Mouse (Mus musculus) heart, adult 11 months (tissue): Measurements from ENCODE around the gene Oxld1.
A peak's percentile ranks its signal among the peaks of the same experiment; 100 is the strongest.

Experiments
- DNase-seq: peaks from one replicate; pipeline ENCODE4 v3.0.0; 2022

The Oxld1 gene

DNA sequence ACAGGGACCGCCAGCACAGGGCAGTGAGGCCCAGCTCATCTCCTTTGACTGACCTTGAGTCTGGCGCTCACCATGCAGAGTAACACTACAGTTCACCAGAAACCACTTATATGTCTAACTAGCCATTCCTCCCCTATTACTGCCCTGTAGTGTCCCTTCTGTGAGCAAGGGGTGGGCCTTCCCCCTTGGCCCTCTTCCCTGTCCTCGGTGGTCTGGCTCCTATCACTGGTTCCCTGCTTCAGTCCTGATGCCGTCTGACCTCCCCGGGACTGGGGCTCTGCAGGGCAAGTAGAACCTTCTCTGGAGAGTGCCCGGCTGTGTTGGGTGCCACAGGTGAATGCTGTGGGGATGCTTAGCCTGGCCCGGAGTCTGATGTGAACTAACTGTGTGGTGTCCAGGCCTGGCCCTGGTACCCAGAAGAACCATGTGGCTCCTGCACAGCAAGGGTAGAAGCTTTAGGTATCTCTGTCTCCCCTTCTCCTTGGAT lies 25.6 kb upstream of the Oxld1 start:
- DNase-seq = peak; percentile 93

DNA sequence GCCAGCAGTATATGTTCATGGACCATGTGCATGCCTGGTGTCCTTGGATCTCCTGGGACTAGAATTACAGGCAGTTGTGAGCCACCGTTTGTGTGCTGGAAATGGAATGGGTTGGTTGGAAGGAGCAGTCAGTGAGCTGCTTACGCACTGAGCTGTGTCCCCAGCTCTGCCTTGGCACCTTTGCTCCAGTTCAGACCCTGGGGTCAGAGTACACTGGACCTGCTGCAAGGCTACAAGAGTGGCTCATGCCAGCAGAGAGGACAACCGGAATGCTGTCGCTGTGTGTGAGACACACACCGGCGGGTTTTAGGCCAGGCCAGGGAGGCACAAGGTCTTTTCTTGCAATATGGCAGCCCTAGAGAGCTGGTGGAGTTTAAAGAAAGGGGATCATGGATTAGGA lies 14.2 kb upstream of the Oxld1 start:
- DNase-seq = no peak

DNA sequence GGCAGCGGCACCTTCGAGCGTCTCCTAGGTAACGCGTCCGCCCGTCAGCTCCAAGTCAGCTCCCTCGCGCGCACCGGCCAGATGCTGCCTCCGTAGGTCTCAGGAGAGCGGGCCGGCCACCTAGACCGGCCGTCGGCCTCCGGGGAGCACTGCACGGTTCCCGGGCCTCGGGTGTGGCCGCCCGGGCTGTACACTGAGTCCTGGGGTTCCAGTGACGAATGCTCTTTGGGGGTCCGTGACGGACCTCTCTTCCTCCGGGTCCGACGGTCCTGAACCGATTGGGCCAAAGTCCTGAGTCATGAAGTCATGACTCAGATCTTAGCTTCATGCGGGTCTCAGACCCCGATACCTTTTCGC lies 9.8 kb upstream of the Oxld1 start:
- no peak for DNase-seq

DNA sequence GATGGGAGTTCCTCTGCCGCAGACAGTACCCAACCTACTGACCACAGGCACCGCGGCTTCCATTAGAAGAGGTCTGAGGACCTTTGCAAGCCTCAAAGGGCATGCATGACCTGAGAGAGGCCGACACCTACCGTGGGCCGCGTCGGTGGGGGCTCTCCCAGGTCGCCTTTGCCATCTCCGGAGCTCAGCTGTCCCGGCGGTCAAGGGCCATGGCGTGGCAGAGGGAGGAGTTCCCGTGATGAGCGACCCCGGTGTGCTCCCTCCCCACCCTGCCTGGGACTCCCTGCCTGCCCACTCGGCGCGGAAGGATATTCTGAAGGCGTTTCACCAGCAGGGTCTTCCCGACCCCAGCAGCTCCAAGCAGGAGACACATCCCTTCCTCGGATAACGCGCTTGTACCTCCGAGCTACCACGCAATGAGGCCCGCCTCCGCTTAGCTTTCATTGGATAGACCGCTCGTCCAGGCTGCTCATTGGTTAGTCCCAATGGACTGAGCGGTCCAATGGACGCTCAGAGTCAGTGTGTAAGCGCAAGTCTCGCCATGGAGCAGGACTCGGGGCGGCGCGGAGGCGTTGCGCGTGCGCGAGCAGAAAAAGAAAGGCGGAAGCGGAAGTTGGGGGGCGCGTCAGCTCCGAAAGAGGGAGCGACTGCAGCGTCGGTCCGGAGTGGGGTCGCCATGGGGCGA lies 9.3 kb upstream of the Oxld1 start, which contains the start of gene Arl16:
TSS of gene Arl16 (minus strand) at position 557 of the 685 bp plus-strand sequence.
- peak; percentile 100 for DNase-seq

DNA sequence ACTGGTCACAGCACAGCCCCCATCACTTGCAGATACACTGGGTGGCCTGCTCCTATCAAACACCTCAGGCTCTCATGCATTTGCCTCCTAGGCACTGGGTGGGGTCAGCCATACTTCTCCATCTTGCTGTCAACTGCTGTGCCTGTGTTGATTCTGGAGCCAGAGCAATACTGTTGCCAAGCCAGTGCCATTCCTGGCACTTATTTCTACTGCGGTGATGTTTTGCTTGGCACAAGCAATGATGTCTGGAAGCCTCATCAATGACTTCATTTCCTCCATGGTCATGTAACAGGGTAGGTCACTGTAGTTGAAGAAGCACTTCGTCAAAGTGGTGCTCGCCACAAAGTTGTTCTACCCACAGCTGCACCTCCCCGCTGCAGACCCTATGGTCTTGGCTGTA lies 7.7 kb upstream of the Oxld1 start:
- DNase-seq = peak; percentile 93

DNA sequence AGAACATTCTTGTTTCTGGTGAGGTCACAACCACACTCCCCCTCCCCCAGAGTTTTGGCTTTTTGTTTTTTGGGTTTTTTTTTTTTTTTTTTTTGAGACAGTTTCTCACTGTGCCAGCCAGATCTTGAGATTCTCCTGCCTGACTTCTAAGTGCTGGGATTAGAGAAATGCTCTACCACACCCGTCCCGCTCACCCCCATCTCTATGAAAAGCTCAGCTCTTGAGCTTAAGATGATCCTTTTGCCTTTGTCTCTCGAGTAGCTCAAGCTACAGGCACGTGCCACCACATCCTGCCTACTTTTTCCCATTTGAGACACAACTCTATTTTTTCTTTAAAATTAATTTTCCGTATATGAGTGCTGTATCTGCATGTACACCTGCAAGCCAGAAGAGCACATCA lies 6.5 kb upstream of the Oxld1 start:
- no peak for DNase-seq

DNA sequence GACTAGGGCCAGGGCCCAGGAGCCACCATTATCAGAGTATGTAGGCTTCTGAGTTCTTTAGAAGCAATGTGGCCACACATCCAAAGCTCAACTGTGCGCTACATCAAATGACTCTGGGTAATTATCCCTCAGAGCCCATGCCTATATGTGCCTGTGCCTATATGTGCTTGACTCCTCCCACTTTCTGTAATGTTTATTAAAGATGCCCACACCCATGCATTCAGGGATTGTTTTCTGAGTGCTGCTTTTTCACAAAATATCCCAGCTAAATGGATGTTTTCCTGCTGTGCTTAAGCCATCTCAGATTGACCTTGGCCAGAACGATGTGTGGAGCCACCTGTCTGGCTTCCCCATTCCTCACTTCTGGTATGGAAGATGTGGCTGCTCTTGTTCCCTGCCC lies 5.7 kb upstream of the Oxld1 start:
- no peak for DNase-seq

DNA sequence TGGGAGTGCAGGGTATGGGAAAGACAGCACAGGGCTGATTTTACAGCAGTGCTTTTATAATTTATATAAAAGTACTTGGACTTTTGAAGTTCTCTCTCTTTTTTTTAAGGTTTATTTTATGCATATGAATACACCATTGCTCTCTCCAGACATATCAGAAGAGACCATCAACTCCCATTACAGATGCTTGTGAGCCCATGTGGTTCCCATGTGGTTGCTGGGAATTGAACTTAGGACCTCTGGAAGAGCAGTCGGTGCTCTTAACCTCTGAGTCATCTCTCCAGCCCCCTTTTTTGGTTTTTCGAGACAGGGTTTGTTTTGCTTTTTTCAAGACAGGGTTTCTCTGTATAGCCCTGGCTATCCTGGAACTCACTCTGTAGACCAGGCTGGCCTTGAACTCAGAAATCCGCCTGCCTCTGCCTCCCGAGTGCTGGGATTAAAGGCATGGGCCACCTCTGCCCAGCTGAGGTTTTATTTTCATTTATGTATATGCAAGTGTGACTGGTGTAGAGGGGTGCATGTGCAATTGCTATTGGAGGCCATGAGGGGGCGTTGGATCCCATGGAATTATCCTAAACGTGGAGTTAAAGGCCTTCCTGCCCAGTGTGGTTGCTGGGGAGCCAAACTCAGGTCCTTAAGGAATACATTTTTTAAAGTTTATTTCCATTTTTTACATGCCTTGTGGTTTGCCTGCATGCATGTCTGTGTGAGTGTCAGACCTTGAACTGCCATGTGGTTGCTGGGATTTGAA lies 1.2 kb upstream of the Oxld1 start:
- no peak for DNase-seq

DNA sequence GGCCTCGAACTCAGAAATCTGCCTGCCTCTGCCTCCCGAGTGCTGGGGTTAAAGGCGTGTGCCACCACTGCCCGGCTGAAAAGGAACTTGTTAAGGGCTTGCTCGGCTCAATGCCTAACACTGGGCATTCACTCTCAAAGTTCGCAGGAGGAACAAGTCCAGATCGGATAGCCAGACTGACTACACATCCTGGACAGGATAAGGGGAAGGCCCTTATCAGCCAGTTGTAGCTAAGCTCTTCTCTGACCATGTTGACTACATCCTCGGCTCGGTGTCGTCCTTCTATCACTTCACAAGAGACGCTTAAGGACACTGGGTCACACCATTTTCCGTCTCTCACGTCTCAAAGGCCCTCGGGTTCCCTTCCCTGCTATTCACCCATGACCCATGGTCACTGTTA lies 498 bp downstream of the Oxld1 start:
- DNase-seq = no peak

DNA sequence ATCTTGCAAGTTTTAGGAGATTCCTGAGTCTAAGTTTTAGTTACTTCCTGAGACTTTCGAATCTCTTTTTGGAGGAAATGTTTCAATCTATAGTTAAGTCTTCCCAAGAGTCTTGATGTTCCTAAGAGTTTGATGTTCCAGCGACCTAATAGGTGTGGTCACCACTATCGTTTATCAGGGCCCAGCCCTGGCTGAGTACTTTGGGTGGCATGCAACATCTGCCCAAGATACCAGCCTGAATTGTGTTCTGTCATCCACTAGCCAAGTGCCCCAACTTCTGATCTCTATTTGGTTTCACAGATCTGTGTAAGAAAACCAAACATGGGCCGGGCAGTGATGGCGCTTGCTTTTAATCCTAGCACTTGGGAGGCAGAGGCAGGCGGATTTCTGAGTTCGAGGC lies 2.5 kb downstream of the Oxld1 start:
- DNase-seq = no peak

DNA sequence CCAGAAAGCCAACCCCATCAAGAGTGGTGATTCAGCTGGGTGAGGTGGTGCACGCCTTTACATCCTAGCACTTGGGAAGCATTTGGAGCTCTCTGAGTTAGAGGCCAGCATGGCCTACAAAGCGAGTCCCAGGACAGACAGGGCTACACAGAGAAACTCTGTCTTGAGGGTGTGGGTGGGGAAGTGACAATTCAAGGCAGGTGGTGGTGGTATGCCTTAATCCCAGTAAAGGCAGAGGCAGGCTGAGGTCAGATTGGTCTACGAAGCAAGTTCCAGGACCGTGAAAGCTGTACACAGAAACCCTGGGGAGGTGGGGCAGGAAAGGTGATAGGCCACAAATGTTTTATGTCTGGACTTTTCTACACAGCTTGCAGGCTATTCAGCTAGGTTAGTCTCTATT lies 2.9 kb downstream of the Oxld1 start:
- no peak for DNase-seq

DNA sequence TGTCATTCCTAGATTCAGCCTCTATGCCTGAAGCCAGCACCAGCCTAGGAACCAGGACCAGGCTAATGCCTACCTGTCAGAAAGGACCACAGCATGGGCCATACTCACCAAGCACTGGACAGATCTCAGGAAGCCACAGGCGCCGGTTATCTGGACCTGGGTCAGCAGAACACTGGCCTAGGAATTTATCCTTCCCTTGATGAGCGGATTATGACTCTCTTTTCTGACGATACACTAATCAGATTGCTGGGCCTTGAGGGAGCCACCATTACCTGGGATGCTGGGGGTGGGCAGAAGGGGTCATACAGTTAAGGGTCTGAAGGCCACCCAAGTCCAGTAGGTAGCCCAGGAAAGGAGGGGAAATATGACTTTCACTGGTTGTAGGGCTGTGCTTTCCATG lies 4.6 kb downstream of the Oxld1 start, which contains the start of gene Pde6g:
TSS of gene Pde6g (minus strand) at position 195 of the 400 bp plus-strand sequence.
- no peak for DNase-seq

DNA sequence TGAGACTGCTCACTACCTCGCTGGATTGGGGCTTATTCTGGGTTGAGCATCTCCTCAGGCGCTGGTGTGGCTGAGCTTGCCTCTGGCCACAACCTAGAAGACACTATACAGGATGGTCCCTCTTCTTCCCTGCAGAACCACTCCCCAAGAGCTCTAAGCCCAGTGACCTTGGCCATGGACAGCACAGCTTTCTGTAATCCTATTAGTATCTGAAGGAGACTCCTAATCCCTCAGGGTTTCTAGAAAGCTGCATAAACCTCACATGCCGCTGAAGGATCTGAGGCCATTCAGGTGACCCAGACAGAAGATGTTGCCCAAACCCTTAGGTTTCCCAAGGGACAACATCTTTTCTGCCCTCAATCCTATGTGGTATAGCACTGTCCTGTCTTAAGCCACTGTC lies 5.6 kb downstream of the Oxld1 start:
- no peak for DNase-seq

DNA sequence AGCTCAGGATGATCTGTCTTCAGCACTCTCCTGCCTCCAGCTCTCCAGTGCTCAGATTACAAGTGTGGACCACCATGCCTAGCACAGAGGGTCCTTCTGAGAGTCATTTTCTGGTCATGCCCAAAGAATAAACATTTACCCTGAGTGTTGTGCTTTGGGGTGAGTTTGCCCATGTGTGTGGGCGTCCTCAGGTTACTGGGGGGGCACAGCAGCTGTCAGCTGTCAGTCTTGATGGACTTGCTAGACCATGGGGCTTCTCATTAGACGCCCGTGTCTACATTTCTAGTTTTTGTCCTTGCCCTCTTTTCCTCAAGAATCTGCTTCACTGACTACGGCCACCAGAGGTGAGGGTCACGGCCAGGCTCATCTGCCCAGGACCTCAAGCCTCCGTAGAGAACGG lies 10.7 kb downstream of the Oxld1 start:
- DNase-seq = no peak

DNA sequence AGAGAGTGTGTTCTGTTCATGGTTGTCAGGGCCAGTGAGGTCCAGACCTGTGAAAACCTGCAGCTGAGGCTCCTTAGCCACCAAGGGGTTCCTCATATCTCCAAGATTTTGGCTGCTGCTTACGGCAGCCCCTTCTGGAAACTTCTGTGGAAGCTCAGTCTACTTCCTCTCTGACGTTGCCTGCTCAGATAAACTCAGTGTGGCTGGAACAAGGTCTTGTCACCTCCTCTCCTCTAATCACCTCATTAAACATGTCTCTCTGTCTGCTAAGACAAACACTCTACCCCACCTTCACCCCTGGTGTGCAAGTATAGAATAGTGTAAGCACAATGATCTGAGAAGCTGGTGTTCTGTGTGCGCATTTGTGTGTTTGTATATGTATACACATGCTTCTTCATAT lies 12.4 kb downstream of the Oxld1 start:
- DNase-seq = no peak

DNA sequence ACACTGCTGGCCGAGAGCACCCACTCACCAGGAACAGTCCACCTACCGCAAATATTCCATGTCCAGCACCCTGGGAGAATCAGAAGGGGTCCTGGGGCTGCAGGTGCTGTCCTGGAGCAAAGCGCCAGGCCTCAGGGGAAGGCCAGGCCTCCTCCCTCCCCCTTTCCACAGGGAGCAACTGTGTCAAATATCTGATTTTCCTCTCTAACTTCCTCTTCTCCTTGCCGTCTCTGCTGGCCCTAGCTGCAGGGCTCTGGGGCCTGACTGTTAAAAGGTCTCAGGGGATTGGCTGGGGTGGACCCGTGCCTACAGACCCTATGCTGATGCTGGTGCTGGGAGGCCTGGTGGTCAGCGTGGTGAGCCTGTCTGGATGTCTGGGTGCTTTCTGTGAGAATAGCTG lies 13.8 kb downstream of the Oxld1 start:
- DNase-seq = no peak

DNA sequence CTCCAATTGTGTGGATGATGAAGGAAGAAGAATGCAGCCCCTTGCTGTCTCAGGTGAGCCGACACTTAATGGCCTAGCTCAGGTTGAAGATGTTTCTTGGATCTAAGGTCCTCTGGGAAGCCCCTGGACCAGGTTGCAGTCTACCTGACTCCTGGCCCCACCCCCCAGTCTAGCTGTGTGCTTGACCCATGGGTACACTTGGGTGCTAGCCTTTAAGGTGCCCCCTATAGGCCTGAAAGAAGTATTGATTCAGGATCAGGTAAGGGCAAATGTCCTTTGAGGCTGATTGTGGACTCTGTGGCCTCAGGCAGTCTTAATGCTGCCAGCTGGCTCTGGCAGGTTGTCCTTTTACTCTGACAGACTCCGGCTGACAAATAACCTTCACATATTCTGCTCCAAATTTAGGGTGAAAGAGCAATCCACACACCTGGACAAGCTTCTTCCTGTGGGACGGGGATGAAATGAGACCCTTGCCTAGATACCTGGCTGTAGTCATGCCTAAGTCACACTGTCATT lies 15.0 kb downstream of the Oxld1 start:
- DNase-seq = peak; percentile 87

DNA sequence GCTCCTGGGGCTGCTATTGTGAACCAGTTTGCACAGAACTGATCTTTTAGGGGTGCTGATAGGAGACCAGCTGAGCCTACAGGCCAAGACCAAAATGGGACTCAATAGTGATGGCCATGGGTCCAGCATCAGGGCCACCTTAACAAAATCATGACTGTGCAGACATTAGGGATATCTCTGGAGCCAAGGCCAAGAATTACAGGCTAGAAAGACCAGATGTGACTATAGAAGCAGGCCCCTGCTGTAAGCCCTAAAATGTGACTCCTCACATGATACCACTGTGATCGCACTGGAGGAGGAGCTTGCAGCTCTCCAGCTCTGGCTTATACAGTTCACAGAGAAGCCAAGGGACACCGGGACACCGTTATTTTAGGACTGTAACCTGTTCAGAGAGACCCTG lies 15.5 kb downstream of the Oxld1 start, which contains the start of gene Tspan10:
TSS of gene Tspan10 (plus strand) at position 301 of the 400 bp plus-strand sequence.
- DNase-seq = no peak

DNA sequence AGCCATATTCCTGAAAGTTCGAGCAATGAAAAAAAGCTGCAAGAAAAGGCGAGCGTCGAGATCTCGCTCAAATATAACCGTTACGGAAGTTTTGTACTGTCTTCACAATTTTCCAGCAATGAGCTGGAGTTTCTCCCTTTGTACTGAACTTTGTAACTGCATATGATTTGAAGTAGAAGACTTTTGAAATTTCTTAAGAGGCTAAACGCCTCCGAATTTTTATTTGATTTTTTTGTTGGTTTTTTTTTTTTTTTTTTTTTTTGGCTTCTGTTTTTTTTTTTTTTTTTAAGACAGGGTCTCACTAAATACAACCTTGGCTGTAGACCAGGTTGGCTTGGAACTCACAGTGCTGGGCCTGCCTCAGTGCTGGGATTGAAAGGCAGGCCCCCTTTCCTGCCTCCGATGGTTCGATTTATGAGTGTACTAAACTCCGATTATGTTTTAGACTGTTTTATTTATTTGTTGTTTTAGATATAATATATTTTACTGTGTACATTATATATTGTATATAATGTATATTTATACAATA lies 19.9 kb downstream of the Oxld1 start:
- no peak for DNase-seq

DNA sequence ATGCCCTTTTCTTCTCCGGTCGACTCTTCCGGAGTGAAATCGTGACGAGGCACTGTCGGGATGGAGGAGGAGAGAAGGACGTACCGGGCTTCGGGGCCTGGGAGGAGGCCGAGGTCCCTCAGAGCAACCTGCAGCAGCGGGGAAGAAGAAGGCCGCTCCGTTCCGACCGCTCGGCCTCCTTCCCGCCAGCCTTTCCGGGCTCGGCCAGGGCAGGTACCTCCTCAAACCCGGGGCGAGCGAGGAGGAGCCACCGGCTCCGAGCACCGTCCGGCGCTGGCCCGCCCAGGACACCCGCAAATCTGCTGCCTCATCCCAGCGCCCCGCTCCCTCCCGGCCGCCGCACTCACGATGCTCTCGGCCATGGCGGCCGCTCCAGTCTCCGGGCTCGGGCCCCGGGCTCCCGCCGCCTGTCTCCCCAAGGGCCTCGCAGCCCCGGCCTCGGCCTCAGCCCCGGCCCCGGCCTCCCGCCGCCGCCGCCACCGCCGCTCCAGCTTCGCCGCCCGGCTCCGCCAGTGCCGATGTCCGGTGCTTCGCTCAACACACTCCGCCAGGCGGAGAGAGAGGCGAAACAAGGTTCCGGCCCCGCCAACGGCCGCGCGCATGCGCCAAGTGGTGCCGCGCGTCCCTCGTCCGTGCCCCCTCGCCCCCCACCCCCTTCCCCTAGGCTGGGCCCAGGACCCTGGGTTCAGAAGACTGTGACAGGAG lies 20.6 kb downstream of the Oxld1 start, which contains the start of gene Nploc4:
TSS of gene Nploc4 (minus strand) at position 557 of the 705 bp plus-strand sequence.
- peak; percentile 99 for DNase-seq

DNA sequence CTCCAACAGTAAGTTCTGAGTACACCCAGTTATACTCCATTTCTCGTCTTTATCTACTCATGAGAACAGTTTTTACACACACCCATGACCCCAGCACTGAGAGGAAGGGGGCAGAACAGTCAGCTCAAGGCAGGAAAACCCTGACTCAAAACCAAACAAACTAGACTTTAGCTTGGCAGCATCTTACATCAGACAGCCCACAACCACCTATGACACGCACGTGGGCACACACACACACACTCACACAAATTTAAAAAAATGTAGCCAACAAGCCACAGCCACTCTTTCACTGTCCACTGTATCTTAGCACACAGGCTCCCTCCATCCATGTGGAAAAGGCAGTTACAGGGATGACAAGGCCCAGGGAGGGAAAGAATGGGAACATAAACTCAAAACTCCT lies 31.1 kb downstream of the Oxld1 start:
- no peak for DNase-seq

DNA sequence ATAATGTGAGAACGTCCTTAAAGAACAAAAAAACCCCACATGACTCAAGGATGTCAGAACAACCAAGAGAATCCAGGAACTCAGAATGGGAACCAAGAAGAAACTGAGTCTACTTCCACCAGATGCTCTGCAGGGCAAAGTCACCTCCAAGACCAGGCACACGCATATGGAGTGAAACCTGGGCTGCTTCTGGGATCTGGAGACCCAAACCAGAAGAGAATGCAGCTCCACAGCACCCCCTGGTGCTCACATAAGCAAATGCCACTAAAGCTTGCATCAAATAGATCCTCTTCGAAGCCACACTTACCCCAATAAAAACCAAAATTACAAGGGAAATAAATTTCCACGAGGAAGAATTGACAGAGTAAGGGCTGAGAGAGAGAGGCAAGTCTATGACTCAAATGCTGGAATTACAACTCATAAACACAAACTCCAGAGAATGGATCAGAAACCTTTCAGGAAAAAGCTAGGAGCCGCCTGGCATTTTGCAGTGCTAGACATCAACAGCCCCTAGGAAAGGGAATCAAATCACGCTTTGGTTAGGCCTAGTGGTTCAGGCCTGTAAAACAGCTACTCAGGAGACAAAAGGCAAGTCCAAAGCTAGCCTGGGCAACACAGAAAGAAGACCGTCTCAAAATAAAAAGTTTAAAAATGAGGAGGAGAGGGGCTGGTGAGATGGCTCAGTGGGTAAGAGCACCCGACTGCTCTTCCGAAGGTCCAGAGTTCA lies 34.1 kb downstream of the Oxld1 start:
- no peak for DNase-seq
